Mouse (Mus musculus) thymus, postnatal 14 days (tissue): ENCODE measurements around the gene Bcam.

ENCODE experiments used
- DNase-seq: peaks from one replicate; pipeline ENCODE4 v3.0.0; 2021

Bcam gene

DNA sequence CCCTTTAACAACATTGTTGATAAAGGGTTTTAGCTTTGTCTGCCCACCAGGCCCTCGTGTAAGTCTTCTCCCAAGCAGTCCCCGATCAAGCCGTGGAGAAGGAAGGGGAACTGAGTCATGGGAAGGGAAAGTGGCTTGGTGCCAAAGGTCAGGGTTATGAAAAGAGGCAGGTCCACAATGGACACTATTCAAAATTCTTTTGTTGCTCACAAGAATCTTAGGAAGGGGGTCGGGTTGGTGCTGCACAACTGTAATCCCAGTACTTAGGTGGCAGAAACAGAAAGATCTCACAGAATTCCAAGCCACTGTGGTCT is 19.8 kb downstream of the Bcam start:
- DNase-seq, result no peak

DNA sequence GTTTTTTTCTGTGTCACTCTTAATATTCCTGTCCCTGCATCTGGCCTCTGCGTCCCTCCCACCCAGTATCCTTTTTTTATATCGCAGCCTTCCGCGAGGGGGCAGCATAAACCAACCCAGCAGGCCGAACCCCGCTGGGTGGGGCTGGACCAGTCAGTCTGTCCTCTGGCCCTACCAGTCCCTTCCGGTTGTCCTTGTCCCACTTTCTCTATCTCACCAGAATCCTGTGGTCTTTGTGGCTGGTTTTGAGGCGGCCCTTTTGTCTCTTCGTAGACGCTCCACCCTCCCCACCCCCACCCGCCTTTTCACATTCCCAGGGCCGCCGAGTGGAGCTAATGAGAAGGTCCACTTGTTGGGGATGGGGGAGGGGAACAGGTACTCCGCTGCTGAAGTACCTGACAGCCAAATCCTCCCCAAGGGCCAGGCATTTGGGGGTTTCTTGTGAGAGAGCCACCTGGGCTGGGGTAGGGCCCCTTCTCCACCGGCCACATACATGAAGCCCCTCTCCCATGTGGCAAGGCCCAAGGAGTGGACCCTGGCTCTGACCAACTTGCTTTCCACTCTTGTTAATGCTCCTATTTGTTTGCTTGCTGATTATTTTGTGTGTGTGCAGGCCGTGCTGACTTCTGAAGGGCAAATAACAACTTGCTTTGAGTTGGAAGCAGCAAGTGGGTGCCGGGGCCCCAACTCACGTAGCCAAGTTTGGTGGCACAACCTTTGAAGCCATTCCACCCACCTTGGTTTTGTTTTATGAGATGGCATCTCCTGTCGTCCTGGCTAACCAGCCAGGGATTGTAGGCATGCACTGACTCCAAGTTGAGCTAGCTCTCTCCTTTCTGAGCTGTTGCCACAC is 20.4 kb downstream of the Bcam start, which contains the start of gene Nectin2:
Nectin2 (minus strand) TSS at position 267 of the 853 bp plus-strand sequence.
- DNase-seq, result peak; percentile 53

DNA sequence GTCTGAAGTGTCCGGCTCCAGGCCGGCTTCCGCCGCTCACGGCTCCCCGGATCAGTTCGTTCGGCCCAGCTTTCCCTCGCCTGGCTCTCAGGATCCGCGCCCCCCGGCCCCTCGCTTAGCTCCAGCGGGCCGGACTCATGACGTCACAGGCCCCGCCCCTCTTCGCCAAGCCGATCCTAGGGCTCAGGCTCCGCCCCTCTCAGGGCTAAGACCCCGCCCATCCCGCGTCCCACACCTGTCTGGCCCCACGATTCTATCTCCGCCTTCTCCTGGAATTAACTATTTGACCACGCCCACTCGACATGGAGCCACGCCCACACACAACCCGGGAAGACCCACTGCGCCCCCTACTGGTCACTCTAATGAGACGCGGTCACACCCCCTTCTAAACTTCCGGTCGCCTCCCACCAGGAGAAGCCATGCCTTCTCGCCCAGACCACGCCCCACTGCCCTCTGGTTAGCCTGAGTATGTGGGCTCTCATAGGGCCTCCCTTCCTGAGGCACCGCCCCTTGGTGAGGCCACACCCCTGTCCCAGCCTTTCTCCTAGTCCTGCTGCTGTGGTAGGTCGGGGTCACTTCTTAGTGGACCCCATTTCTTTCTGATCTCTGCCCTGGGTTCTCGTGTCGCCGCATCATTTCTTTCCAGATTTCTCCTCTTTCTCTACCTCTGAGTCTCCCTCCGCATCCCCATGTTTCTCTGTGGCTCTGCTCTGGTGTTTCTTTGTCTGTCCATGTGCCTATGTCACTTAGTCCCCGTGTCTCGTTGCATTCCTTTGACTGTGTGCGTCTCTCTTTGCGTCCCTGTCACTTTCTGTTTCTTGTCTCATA is 21.2 kb downstream of the Bcam start:
- DNase-seq, result peak; percentile 52

DNA sequence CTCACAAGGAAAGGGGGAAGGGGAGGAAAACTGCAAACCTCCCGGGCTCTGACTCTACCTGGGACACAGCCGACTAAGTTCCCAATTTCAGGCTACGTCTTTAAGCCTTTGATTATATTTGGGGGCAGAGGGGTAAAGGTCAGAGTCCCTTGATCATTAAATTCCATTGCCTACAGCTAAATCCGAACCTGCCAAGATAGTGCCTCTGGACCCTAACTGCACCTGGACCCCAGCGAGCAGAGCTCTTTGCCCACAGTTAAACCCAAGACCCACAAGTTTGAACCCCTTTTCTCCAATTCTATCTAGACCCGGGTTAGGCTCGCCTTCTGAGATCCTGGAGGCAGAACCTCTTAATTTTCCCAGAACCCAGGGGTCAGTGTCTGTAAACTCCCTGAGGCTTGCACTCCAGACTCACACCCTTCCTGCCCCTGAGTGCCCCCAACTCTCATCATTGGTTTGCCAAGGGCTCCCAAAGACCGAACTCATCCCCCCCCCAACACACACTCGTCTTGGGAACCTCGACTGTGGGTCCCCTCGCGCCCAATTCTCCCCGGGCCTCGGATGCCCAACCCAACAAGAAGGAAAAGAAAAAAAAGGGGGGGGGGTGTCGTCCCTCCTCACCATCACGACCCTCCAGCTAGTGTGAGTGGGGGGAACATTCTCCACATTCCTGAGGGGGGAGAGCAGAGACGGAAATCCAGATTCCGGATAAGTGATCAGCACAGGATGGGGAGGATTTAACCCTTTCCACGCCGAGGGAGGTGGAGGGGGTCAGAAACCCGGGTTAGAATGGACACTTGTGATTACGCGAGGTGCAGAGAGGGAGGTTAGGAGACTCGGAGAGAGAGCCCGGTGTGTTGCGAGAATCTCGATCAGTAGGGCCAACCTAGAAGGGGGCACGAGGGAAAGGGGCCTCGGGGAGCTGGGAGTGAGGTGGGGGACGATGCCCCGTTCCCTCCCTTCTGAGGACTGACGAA is 22.3 kb downstream of the Bcam start:
- DNase-seq, result no peak

GRCm38 (mm10) chr7:19747420-19748218 is 23.2 kb downstream of the Bcam start:
- DNase-seq, result no peak

GRCm38 (mm10) chr7:19746426-19747201 is 24.2 kb downstream of the Bcam start:
- DNase-seq, result no peak

DNA sequence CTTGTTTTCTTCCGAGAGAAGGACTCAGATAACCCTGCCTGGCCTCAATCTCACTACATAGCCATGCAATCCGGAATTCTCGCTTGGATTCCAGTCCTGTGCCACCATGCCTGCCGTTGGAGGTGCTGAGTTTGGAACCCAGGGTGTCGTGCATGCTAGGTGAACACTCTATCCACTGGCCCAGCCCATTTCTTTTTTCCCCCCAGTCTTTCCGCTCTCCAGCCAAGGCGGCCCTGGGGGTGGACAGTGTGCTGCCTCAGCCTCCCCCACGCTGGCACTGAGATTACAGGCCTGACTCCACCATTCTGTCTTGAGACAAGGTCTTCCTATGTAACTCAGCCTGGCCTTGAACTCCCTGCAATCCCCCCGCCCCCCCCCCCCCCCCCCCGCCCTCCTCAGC is 24.8 kb downstream of the Bcam start:
- DNase-seq, result no peak

GRCm38 (mm10) chr7:19744590-19745385 is 26.0 kb downstream of the Bcam start:
- no peak for DNase-seq

DNA sequence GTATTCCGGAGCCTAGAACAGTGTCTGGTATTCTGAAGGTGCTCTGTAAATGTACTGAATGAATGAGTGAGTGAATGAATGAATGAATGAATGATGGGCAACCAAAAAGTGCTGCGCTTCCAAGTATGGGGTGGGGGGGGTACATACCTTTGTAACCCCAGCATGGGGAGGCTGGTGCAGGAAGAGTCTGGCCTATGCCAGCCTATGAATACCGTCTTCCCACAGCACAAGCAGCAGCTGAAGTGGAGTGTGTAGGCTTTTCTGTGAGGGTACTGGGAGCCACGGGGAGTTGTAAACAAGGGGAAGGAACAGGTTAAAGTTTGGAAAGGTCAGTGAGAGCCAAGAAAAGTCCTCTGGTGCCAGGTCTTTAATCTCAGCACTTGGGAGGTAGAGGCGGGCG is 27.0 kb downstream of the Bcam start:
- DNase-seq, result no peak

- DNase-seq, result no peak
Observed at GRCm38 (mm10) chr7:19742468-19742867, 28.3 kb downstream of the Bcam start.

- peak; percentile 17 for DNase-seq
Observed at GRCm38 (mm10) chr7:19741329-19742031, 29.3 kb downstream of the Bcam start.

DNA sequence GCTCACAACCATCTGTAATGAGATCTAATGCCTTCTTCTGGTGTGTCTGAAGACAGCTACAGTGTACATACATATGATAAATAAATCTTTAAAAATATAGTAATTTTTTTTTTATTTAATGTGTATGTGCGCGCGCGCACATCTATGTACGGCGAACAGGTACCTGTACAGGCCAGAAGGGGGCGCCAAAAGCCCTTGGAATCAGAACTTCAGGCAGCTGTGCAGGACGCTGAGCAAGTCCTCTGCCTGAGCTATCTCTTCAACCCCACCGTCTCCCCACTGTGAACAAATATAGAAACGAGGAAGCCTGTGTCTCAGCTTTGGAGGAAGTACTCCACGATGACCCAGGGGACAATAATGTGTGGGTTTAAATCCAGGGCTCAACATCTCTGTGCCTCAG is 30.5 kb downstream of the Bcam start:
- DNase-seq, result peak; percentile 14

DNA sequence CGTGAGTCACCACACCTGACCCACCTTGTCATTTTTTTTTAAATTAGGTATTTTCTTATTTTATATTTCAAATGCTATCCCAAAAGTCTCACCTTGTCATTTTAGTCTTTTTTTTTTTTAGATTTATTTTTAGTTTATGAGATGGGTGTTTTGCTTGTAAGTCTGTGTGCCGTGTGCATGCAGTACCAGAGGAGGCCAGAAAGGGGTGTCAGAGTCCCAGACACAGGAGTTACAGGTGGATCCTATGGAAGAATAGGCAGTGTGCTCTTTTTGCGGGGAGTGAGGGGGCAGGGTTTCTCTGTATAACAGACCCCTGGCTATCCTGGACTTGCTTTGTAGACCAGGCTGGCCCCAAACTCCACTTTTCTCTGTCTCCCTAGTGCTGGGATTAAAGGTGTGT is 32.0 kb downstream of the Bcam start:
- no peak for DNase-seq

DNA sequence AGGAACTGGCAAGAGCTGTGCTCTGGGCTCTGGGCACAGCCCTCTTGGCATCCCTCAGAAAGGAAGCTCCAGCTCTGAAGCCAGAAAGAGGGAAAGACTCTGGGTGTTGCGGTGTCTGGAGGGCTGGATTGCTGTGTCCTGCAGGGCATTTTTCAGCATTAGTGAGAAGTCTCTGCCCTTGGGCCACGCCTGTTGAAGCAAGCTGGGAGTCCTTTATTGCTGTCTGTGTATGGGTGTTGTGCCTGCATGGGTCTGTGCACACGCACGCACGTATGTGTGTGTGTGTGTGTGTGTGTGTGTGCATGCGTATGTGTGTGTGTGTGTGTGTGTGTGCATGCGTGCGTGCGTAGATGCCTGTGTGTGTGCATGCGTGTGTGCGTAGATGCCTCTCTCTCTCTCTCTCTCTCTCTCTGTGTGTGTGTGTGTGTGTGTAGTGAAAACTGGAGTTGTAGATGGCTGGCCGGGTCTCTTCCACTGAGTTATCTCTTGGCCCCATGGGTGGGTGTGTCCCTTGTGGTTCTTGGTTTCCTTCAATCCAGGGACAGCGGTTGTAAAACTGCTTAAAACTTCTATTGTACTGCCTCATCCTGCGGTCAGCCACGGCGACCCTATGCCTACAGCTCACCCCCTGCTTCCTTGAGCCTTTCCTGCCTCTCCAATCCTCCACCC is 34.3 kb downstream of the Bcam start:
- DNase-seq, result no peak

GRCm38 (mm10) chr7:19734178-19734666 is 36.6 kb downstream of the Bcam start:
- no peak for DNase-seq

GRCm38 (mm10) chr7:19726541-19726940 is 44.3 kb downstream of the Bcam start:
- DNase-seq, result no peak

- DNase-seq, result no peak
Observed at GRCm38 (mm10) chr7:19724167-19724566, 46.6 kb downstream of the Bcam start.

DNA sequence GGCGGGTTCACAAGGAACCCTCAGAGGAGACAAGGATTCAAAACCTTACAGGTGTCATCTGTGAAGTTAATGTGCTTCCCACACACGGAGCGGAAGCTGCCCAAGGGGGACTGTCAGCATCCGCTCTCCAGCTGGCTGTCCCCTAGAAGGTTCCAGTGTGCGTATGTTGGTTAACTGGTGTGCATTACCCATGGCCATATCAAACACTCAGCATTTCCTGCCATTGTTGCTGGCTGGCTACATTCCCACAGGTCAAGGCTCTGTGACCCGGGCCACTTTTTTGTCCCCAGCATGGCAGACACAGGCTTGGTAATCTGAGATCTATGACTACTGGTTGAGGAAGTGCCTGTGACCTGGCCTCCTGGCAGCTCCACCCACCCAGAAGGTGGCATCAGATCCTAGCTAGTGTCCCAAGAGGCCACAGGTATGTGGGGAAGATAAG is 48.0 kb downstream of the Bcam start:
- DNase-seq, result no peak

DNA sequence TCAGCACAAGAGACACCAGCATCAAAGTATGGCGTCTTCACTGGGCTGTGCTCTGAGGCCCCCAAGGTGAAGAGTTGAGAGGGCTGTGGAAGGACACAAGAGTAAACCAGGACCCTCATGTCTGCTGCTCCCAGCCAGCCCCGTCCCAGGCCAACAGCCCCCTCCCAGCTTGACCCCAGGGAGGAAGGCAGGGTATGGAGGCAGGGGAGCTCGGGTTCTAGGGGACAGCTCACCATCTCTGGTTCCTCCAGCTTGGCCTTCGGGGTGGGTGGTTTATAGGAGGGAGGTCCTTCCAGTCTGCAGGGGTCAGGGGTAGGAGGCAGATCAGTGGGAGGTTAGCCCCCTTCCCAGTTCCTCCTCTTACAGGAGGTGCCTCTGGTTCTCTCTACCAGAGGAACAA is 51.6 kb downstream of the Bcam start:
- DNase-seq, result no peak
